Mouse (Mus musculus): Measurements from ENCODE around the gene Nprl2.
"Not testable (repeated sequence)": the region's sequence is repeated elsewhere in the genome, so short reads cannot be mapped to it uniquely, and the experiment has no call there.

Gene Nprl2

DNA sequence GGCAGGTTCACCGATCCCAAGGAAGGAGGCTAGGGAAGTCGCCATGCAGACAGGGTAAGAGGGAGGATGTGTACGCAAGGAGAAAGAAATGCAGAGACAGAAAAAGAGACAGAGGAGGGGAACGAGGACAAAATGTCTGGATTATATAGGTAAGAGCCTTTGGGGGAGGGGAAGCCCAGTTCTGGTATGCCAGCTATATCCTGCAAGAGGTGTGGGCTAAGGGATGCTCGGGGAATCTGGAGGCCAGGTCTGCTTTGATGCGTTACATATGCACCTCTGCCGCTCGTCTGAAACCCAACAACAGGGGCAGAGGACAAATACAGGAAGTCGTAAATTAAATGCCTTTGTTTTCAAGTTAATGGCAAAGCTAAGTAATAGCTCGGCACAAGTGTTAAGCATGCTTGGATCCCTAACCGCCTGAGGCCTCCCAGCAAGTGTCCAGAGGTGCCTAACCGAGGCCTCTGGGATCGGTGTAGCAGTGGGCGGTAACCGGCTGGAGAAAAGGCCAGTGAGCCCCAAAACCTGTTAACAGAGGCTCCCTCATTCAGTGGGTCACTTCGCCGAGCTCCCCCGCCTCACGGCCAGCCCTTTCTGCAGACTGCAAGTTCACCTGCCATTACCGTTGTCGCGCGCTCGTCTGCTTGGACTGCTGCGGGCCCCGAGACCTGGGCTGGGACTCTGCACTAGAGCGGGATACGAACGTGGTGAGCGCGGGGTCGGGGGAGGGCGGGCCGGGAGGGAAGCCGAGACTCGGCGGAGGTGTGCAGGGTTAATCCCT, 11.7 kb downstream of the Nprl2 start:
- DNase-seq (ENCODE audit: low spot score): no peak

DNA sequence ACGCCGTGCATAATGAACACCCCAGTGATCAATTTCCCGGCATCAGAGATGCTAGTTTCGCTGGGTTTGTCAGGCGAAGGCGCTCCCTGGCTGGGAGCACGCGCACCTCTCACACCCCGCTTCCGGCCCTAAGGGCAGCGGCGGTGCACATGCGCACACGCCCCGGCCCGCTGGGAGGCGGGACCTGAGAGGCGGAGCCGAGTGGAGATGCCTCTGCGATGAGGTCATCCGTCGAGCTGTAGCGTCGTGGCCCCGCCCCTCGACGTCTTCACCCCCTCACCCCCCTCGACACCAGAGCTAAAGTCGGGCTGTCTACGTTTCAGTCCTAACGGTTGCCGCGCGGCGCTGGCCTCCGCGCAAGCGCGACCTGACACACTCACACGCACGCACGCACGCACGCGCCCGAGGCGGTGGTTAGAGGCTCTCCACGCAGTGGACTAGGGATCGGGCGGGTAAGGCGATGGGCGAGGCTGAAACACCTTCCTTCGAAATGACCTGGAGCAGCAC, 12.3 kb downstream of the Nprl2 start:
- DNase-seq (ENCODE audit: low spot score): peak; percentile 96

DNA sequence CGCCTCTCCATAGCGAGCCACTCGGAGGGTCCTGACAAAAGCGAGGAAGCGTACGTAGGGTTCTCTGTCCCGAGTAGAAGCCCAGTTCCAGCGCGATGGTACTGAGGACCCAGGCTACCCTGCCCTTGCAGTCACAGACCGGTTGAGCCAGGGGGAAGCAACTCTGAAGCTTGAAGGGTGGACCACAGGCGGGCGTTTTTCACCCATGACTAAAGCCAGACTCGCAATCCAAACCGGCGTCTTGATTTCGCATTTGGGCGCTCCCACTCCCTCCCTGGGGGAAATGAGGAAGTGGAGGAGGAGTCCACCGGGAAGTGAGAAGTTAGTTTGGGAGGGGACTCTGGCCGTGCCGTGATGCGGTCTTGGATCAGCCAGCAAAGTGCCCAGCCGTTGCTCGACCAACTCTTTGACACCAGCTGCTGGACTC, 13.0 kb downstream of the Nprl2 start:
- no peak for DNase-seq (ENCODE audit: low spot score)

DNA sequence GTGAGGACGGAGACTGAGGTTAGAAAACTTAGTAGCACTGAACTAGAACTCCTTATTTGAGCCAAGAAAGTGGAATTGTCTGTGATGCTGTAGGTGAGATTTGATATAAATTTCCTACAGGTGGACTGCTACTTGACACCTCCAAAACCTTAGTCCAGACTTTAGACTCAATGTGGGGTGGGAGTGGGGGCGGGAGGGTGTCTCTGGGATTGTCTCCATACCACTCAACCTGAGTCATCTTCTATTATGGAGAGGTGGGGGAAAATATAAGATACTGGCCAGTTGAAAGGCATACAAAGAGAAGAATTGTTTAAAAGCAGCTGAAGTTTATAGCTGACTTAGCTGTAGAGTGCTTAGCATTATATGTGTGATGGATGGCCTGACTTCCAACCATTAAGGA, 13.7 kb downstream of the Nprl2 start:
- no peak for DNase-seq (ENCODE audit: low spot score)

DNA sequence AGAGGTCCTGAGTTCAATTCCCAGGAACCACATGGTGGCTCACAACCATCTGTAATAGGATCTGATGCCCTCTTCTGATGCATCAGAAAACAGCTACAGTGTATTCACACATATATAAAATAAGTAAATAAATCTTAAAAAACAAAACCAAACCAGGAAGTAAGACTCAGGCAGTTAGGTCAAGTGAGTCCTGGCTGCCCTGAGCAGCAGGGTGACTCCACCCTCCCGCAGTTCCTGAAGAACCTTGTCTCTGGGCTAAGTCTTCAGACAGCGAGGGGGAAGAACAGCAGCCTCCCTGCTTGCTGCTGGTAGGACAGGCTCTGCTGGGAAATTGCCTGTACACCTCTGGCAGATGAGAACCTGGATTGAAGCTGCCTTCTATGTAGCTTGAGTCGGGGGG, 14.3 kb downstream of the Nprl2 start:
- DNase-seq (ENCODE audit: low spot score): no peak

DNA sequence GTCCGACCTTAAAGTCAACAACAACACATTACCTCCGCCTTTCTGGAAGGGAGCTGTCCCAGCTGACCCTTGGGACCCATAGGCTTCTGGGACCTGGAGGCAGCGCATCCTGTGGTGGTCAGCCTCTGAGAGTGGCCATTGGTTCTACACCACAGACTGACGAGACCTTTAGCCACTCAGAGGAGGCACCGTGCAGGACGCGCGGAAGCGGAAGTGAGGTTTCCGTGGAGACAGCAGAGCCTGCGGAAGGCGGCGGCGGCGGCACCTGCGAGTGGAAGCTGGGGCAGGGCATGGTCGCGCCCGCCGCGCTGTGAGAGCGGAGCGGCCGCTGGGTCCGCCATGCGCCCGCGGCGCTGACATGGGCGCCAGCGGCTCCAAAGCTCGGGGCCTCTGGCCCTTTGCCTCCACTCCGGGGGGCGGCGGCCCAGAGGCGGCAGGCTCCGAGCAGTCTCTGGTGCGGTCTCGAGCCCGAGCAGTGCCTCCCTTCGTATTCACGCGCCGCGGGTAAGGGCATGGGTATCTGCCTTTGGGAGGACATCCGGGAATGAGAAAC, 21.1 kb downstream of the Nprl2 start, which contains the start of gene Tusc2:
TSS of gene Tusc2 (plus strand) at position 227 of the 553 bp plus-strand sequence.
- peak; percentile 91 for DNase-seq (ENCODE audit: low spot score)

DNA sequence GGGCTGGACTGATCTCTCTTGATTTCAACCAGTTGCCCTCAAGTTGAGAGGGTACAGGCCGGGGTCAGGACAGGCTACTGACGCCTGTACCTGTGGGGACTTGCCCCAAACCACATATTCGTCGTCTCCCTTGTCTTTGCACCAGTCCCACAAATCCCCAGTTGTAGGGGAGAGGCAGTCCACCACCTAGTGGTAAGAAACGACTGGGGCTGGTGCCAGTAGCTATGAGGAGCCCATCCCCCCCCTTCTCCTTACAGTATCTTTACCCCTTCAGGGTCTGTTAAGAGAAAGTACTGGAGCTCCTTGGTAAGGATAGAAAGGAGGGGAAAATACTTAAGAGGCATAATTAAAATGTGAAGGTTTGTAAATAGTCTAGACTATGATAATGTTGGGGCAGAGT, 23.5 kb downstream of the Nprl2 start:
- DNase-seq (ENCODE audit: low spot score): not testable (repeated sequence)

DNA sequence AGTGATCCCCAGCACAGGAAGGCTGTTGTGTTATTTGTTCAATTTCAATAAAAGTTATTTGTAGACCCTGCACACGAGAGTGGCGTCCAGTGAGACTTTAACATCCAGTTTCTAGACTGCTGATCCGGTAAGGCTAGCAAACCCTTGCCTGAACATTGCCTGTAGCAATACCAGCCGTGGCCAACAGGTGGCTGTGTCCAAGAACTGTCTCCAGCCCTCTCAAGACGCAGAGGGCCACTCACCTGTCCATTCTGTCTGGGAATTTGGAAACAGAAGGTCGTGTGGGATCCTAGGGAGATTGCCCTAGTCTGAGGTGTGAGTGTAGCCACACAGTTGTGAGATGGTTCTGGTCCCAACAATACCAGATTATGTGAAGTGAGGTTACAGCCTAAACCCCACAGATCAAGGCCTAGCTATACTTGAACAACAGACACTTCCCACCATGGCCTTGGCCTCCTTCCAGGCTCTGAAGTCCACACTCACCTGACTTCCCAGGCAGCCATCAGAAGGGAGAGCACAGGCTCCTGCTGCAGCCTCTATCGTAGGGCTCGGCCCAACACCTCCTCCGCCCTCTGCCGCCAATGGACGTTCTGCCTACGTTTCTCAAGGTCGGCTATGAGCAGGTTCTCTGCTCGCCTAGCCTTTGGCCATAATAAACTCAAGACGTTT, 24.1 kb downstream of the Nprl2 start:
- DNase-seq (ENCODE audit: low spot score): peak; percentile 91

DNA sequence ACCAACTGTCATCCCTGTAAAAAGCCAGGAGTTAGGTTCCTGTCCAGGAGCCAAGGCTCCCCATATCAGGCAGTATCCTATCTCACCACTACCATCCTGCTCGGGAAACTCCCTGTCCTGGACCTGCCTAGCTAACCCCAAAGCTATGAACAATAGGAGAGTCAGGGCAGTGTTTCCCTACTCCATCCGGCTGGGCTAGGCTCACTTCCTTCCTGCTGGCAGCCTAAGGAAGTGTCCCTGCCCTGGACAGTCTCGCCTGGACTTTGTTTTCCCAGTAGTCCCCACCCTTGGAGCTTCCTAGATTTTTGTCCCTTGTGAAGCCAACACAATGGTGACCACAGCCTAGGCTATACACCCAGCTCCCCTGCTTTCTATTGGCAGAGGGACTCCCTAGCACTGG, 24.8 kb downstream of the Nprl2 start:
- DNase-seq (ENCODE audit: low spot score): no peak

DNA sequence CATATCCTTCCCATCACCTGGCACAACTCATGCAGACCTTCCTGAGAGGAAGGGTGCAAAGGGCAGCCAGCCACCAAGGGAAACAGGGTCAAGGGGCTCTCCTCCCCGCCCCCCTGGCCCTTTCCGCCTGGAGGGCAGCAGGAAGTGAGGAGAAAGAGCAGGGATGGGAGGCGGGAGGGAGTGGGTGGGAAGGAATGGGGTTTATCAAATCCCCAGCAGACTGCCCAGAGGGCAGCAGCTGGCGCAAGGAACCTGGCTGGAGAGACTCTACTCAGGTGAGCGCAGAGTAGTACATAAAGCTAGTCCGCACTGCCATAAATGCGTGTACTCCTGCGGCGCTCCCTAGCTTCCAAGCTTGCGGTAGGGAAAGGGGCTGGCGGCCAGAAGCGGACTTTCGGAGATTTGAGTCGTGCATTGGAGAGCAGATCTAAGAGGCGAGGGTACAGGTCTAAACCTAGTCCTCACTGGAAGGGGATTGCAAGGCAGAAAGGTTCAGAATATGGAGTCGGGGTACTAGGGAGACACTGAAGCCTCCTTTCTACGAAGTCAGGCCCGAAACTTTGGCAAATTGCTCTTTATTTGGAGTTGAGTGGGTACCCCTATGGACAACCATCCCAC, 25.8 kb downstream of the Nprl2 start, which contains the start of gene Hyal2:
TSS of gene Hyal2 (plus strand) at position 244 of the 618 bp plus-strand sequence.
- no peak for DNase-seq (ENCODE audit: low spot score)

DNA sequence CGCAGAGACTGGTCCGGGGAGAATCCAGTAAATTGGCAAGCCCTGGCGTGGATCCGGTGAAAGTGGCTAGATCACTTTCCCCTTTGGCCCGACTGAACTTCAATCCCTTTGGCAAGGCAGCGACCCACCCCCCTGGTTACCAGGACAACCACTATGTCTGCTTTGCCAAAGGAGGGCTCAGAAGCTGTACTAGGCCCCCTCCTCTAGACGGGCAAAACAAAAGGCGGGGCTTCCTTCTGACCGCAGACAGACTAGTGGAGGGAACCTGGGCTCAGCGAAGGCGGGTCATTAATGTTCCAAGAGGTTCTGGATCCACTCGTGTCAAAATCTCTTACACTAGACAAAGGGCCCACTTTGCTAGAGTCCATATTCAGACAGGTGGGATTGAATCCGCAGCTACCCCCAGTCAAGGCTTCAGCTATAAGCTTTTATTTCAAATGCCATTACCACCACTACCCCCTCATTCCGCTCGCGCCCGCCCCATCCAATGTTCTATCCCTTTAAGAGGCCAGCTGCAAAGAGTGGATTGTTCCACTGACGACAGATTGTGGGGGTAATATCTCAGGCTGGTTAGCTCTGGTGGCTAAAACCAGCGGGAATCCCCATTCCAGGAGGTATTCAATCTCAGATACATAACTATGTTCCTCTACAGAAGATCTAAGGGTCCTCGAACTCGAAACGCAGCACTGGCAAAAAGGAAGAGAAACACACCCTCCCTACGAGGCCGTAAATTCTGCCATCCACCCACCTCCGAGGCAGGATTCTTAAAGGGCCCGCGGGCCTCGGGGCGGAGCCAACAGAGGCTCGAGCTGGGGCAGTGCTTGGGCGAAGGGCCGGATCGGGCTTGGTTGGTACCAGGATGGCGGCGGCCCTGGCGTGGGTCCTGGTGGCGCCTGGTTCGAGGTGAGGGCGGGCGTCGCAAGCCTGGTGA, 26.6 kb downstream of the Nprl2 start:
- DNase-seq (ENCODE audit: low spot score): peak; percentile 87

DNA sequence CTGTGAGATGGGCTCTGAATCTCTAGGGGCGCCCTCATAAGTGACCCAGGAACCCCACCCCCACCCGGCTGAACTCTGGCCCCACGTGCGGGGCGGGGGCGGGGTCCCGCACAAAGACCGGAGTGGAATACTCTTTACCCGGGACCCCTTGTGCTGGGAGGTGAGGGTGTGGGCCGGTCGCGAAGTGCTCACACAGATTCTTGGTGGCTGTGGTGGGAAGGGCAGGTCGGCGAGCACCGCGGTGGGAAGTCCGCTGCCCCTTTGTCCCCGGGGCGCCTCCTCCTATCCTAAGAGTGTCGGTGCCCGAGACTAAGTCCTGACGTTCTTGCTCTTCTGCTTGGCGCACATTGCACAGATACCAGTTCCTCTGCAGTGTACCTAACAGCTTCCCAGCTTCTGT, 27.2 kb downstream of the Nprl2 start:
- no peak for DNase-seq (ENCODE audit: low spot score)

DNA sequence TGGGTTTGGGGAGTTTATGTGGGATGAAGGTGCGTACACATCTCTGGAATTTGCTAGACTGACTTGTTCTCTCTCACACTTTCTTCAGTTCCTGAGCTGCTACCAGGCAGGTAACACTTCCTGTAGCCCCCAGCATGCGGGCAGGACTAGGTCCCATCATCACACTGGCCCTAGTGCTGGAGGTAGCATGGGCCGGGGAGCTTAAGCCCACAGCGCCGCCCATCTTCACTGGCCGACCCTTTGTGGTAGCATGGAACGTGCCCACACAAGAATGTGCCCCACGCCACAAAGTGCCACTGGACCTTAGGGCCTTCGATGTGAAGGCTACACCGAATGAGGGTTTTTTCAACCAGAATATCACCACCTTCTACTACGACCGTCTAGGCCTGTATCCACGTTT, 28.0 kb downstream of the Nprl2 start:
- DNase-seq (ENCODE audit: low spot score): no peak

DNA sequence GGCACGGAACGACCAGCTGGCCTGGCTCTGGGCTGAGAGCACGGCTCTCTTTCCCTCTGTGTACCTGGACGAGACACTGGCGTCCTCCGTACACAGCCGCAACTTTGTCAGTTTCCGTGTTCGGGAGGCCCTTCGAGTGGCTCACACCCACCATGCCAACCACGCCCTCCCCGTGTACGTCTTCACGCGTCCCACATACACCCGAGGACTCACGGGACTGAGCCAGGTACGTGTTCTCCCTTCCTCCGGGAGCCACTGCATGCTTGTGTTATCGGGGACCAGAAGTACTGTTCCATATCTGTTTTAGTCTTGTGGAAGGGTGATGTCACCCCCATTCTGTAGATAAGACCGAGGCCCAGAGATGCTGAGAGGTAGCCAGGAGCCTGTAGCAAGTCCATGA, 28.8 kb downstream of the Nprl2 start:
- DNase-seq (ENCODE audit: low spot score): no peak

DNA sequence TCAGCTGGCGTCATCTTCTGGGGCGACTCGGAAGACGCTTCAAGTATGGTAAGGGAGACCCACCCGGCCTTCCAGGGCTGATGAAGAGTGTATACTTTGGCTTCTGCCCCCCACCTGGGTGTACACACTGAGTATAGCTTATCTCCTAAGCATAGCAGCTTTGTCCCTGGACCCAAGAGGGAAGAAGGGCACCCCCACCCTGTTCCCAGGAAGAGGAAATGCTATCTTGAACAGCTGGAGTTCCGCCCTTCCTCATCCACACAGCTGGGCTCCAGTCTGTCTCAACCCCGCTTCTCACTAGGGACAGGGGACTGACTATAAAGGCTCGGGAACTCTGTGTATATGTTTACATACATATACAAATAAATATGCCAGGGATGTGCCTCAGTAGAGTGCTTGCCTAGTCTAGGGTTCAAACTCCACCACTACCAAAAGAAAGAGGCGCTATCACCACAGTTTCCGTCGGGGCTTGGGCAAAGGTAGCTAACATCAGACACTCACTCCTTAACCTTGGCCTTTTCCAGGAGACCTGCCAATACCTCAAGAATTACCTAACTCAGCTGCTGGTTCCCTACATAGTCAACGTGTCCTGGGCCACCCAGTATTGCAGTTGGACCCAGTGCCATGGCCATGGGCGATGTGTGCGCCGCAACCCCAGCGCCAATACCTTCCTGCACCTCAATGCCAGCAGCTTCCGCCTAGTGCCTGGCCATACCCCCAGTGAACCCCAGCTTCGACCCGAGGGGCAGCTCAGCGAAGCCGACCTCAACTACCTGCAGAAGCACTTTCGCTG, 29.7 kb downstream of the Nprl2 start:
- no peak for DNase-seq (ENCODE audit: low spot score)

DNA sequence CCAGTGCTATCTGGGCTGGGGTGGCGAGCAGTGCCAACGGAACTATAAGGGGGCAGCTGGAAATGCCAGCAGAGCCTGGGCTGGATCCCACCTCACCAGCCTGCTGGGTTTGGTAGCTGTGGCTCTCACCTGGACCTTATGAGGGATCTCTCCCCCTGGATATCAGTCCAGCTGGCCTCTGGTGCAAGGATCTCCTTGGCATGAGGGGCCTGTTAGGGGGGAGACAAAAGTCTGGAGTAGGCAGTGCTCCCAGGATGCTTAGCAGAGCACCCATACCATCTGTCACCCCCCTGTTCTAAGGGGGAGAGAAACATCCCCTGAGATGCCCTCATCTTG, 30.3 kb downstream of the Nprl2 start:
- DNase-seq (ENCODE audit: low spot score): no peak

DNA sequence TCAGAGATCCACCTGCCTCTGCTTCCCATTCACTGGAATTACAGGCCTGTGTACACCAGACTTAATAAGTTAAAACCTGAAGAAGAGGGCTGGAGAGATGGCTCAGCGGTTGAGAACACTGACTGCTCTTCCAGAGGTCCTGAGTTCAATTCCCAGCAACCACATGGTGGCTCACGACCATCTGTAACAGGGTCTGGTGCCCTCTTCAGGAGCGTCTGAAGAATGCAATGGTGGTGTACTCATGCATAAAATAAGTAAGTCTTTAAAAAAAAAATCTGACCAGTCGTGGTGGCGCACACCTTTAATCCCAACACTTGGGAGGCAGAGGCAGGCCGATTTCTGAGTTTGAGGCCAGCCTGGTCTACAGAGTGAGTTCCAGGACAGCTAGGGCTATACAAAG, 31.7 kb downstream of the Nprl2 start:
- not testable (repeated sequence) for DNase-seq (ENCODE audit: low spot score)

DNA sequence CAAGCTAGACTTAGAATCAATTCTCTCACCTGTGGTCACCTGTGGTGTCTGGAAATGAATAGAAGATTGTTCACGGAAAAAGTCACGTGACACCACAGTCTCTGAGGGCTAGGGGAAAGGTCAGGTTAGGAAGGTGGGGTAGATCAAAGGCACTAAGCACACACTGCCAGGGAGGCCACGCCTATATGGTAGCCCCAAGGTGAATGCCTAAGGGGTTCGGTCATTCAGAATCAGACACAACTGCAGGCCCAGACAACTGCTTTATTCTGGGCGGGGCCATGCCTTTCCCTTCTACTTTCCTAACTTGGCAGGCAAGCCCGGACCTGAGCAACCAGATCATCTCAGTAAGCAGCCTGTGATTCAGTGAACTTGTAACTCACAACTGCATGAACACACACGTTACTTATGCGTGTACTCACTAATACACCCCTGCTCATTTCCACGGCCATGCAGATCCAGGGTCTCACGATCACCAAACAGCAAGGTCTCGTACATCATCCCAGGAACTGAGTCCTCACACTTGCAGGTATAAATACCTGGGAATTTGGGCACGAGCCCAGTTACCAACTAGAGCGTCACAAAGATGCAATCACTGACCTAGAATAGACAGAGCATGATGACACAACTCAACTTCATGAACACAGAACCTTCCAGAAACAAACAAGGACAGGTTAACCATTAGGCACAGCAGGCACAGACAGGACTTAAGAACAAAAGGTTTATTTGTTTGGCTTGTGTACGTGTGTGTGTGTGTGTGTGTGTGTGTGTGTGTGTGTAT, 33.7 kb downstream of the Nprl2 start:
- no peak for DNase-seq (ENCODE audit: low spot score)

DNA sequence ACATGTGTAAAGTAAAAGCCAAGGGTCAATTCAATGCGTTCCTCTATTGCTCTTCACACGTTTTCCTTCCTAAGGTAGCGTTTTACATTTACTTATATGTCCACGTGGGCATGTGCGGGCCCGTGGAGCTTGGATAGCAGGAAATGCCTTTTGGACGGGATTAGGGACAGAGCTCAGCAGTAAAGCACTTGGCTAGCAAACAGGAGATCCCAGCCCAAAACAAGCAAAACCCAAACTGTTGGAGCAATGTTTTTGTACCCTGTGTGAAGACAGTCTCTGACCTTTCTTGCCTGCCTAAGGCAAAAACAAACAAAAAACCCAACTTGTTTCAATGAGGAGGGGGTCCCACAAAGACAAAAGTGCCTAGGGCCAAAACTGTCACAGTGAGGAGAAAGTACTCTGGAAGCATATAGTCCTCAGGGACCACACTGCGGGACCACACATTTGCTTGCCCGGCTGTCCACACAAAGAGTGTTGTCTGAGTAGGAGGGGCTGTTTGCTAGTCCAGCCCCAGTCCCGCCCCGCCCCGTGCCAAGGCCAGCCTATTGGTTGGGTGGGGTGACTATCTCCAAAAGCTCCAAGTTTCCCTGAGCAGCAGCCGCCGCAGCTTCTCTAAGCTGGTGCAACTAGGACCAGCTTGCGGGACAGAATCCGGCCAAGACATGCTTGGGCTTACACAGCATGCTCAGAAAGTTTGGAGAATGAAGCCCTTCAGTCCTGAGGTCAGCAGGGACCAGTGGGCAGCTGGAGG, 34.5 kb downstream of the Nprl2 start, which contains the start of gene Hyal1:
TSS of gene Hyal1 (plus strand) at position 571 of the 751 bp plus-strand sequence.
- DNase-seq (ENCODE audit: low spot score): peak; percentile 90

Measured in testis, postnatal 10 days (tissue).